Mouse (Mus musculus) telencephalon, adult 2 months (tissue): ENCODE data around the gene Rsf1.

Experiments used
- DNase-seq: peaks from one replicate; pipeline ENCODE4 v3.0.0-alpha.2; 2011; ENCODE audit warnings: low read depth, low spot score

Gene Rsf1

DNA sequence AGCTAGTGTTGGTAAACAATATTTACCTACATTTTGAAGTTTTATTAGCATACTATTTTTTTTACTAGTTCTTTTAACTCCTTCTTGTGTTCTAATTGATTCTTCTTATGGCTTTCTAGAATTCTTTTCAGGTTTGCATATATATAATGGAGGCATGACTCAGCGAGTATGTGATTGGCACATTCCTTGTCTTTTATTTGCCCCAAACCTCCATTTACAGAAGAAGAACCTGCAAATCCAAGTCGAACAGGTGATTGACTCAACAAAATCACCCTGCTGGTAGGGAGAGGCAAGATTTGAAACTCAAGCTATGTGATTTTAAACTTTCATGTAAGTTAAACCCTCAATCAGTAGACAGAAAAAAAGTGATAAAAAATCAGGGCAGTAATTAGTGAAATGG lies 51.6 kb downstream of the Rsf1 start:
- no peak for DNase-seq

DNA sequence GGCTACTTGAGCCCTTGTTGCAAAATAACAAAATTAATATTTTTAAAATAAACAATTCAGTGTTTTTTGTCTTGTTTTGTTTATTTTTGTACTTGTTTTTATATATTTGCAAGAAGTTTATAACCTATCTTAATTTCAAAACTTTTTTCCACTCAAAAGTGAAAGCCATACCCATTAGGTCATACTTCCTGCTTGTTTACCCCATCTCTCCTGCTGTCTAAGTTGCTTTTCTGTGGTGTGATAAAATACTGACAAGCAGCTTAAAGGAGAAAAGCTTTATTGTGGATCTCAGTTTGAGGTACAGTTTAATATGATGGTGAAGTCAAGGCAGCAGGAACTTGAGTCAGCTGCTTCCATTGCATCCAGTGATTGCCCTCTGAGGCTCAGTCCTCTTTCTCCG lies 53.2 kb downstream of the Rsf1 start:
- DNase-seq, result no peak

DNA sequence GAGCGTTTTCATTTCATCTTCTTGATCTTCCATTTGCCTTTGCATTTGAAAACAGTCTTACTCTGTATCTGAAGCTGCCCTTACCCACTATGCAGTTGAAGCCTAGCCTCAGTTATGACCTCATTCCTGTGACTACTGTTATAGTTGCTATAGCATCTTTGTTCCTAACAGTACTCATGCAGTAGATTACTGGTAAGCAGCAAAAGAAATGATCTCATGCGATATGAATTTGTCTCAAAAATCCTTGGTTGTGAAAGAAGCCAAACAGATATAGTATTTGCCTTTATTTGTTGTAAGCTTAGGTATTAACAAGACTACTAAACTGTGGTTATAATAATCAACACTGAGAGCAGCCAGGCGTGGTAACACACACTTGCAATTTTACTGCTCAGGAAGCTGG lies 65.4 kb downstream of the Rsf1 start:
- DNase-seq, result no peak

DNA sequence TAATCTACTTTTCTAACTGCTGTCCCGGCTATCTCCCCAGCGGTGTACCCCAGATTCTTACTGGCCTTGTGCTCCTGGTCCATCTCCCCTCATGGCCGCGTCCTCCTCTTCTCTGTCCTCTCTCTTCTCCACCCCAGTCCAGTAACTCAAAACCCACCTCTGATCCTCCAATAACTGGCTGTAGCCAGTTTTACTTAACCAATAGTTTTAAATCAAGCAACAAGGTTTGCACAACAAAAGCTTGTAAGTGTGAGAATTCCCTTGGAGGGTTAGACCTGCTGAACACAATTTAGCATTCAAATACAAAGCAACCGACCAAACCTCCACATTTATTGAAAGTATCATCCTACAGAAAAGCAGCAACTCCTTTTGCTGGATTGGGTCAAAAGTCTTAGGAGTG lies 68.0 kb downstream of the Rsf1 start:
- DNase-seq, result no peak

DNA sequence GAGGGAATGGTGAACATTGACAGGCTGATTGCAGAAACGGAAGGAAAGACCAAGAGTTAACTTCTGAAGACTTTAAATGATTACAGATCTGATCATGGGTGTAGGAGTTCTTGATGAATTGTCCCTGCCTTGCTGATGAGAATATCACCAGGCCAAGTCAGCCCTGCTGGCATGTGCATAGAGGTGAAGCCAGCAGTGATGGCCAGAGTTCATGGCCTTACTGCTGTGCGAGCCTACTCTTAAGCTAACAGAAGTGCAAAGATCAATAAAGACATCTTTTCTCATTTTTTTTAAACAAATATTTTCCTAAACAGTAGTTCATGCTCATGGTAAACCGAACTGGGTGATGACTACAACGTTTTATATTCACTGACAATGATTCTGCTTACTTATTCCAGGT lies 71.0 kb downstream of the Rsf1 start:
- DNase-seq, result no peak

DNA sequence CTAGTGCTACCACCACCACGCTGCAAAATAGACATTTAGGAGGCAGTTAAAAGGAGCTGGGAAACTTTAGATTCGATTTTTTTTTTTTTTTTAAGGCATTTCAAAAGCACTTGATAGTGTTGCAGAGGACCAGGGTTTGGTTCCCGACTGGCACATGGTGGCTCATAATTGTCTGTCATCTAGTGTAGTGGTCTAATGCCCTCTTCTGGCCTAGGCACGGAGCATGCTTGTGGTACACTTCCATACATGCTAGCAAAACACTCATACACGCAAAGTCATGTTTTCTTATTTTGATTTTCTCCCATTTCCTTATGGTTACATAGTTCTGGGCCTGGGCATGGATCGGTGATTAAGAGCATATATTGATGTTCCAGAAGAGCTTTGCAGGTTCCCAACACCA lies 76.5 kb downstream of the Rsf1 start:
- no peak for DNase-seq

DNA sequence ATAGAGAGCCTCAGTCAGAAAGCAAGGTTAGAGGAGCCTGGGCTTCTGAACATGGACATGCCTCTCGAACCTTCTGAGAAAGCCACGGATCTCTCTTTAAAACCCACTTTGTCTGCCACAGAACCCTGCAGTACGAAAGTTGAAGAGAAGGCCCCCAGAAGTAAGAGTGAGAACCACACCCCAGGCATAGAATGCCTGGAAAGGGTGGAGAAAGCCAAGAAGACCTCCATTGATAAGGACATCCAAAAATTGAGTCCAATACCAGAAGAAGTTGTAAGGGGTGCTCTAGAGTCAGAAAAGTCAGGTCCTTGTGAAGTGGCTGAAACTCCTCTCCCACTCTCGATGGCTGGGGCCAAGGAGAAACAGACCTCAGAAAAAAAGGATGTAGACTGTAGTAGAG lies 81.9 kb downstream of the Rsf1 start:
- no peak for DNase-seq

DNA sequence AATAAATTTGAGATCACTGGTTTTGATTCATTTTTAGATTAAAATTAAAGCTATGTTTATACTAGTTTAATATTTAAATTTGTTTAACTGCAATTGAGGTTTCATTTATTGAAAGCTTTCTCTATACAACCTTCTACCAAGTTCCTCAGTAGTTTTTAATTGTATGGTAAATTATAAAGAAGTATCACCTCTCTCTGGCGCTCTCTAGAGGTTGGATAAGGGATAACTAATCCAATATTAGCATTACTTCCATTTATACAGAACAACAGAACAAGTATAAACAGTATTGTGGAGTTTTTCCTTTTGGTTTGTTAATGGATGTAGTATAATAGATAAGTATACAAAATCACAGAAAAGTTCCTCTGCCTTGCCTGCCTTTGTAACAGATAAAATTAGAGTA lies 99.5 kb downstream of the Rsf1 start:
- DNase-seq, result no peak

DNA sequence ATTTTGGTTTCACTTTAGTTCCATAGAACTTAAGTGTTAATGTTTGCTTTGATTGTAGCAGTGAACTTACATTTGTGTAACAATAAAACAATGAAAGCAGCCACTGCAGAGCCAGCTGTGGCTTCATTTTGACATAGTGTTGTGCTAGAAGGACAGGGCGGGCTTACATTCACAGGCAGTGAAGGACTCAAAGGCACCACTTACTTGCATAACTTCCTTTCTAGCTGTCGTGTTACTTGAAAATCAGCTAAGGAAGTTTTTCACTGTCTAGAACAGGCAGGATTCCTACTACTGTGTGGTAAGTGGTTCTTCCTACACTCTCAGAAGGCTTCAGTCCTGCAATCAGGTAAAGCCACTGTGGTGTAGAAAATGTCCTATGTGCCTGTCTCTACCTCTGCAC lies 108.1 kb downstream of the Rsf1 start:
- DNase-seq, result no peak

DNA sequence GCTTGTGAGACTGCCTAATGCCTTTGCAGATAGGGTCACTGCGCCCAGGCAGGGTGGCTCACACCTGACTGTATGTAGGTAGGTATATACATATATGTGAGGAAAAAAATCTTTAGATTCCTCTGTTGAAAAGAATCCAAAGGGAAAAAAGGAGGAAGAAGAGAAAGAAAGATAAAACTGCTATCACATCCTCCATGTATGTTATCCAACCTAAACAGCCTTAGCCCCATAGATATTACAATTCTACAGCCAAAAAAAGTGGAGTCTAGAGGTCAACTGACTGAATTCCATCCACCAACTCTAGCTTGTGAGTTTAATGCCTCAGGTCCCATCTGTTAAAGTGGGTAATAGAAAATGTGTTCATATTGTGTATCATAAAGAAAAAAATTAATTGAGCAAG lies 115.8 kb downstream of the Rsf1 start:
- no peak for DNase-seq

DNA sequence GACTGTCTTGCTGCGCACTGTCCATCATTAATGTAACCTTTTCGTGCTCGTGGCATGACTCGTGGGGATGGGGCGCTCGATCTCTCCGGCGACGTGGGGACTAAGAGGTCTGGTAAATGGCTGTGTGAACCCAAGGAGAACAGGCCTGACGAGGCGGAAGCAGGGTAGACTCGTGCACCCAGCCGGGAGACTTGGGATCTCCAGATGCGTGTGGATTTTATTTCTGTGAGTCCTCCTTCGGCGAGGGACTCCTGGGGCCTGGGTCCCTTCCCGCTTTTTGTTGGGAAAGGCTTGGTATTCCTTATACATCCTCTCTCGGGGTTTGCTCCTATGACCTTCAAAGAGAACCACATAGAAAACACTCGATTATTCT lies 116.4 kb downstream of the Rsf1 start:
- no peak for DNase-seq

DNA sequence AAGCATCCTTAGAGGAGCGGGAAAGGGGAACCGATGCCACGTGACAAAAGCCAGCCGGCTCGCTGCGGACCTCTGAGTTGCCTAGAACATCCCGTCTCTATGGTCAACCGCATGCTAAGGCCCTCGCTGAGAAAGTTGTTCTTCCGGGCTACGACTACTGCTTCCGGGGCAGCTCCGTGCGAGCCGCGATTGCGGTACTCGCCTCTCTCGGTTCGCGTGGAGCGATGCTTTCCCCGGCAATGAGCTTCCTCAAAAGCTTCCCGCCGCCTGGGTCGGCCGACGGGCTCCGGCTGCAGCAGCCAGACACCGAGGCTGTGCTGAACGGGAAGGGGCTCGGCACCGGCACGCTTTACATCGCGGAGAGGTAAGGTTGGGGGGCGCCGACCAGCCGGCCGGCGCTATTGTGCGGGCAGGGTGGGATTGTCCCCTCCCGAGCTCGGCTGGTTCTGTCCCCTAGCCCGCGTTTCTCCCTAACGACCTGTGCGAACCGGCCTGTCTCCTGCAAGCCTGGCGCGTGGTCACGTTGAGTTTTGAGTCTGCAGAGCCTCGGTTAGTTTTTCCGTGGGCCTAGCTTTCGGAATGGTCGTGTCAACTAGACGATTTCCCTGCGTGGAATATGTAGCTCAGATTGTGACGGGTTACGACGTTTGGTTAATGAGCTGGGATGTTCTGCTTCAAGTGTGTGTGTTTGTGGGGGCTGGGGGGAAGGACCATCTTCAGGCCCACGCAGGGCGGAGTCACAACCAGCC lies 117.0 kb downstream of the Rsf1 start, which contains the start of gene Clns1a:
Gene Clns1a, plus strand, starts transcription at position 129 of the 749 bp plus-strand sequence.
- peak; percentile 94 for DNase-seq

DNA sequence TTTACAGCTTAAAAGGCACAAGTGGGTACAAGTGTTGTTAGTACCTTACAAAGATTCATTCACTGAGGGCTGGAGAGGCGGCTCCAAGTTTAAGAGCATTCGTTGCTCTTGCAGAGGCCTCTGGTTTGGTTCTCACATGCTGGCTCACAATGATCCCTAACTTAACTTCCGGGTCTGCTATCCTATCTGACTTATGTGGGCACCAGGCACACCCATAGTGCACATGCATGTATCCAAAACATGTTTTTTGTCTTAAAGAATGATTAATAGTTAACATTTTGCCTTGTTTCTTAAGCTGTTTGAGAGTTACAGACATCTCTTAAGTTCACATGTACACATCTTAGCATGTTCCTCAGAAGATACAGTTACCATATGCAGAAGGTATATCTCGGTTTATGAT lies 120.5 kb downstream of the Rsf1 start:
- no peak for DNase-seq

DNA sequence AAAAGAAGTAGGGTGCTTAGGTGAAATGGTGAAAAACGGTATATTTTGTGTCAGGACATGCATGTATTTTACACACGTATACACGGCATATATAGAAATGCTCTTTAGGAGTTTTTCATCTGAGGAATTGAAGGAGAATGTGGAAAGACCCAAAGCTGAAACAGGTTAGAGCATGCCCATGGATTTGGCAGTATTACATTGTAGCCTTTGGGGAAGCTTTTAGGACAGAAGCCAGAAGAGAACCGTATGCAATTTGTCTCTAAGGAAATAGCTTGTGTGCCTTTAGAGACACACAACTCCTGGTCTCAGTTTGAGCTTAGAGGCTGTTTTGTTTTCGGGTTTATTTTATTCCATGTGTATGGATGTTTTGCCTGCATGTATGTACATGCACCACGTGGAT lies 121.4 kb downstream of the Rsf1 start:
- DNase-seq, result no peak

DNA sequence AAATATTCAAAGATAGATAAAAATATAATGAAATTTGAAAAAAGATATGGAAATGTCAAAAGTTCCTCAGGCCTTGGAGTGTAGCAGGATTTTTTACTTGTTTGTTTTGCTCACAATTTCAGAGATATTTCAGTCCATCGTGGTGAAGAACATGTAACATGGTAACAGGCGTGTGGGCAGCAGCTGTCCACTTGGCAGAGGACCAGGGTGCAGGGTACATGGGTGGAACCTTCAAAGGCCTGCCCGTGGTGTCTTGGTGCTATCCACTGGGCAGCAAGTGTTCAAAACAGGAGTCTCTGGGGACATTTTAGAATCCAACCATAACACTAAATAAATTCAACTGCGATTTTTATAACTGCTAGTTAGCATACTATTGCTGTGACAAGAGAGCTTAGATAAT lies 127.4 kb downstream of the Rsf1 start:
- DNase-seq, result no peak

DNA sequence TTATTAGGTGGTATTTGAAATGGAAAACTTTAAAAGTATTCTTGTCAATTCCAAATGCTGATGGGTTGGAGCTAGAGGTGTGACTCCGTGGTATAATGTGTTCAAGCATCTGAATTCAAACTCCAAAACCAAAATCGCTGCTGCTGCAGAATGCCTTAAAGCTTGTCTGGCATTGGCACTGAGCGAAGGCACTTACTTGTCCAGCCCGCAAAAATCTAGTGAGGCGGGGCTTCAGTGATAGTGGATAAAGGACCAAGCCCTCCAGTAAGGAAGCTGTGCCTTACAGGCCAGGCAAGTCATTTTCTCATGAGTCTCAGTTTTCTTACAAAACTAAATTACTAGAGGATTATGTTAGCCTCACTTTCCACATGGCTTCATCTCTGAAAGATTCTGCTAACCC lies 128.1 kb downstream of the Rsf1 start:
- DNase-seq, result no peak

DNA sequence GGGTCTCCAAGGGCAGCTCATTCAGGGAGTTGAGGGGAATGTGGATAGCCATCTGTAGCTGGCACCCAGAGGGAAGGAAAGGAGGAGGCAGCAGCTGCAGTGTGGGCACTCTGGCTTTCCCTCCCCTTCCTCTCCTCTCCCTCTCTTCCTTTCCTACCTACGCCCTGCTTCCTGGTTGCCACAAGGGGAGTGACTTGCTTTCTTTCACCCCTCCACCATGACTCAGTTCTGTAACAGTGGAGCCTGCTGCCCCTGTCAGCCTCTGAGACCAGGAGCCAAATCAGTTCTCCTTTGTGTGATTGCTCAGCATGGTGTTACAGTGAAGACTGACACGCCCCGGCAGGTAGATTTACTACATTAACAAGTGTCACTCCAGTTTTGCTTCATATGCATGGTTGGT lies 129.5 kb downstream of the Rsf1 start:
- DNase-seq, result no peak

DNA sequence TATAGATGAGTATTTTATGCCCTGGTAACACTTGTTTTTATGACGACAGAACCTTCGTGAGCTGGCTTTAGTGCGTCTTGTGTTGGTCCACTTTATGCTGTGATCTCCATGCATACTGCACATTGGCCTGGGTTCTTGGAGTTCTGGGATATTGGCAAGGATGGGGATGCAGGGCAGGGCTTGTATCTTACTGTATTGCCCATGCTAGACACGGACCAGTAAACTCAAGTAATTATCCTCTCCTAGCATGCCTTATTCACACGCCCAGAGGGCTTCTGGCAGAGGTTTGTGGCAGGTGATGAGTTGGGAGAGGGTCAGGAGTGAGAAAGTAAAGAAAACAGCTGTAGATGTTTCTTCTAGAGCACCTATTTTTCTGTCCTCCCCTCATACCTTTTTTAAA lies 135.0 kb downstream of the Rsf1 start:
- no peak for DNase-seq

DNA sequence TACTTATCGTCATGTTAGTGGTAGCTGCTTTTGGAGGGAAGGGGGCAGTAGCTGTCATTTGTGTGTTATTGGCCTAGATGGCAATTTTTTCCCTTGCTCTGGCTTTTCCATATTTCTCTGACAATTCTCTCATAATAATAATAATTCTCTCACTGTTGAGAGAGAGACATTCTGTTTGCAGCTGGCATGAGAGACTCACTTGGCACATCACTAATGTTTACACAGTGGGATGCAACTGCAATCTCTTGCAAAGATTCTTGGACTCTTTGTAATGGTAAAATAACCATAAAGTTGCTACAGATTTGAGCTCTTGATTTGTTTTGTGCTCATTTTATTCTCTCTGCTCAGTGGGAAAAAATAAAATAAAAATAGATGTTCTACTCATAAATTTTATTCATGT lies 137.6 kb downstream of the Rsf1 start:
- DNase-seq, result no peak

DNA sequence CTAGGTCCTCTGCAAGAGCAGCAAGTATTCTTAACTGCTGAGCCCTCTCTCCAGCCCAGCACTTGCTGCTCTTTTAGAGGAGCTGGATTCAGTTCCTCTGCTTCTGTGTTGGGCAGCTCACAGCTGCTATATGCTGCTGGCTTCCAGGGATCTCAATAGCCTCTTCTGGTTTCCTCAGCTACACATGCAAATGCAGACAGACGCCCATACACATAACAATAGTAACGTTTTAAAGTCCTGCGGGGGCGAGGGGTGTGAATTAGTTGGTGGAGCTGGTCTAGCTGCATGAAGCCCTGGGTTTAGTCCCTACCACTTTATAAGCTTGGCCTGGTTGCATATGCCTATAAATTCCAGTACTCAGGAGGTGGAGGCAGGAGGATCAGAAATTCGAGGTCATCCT lies 139.4 kb downstream of the Rsf1 start:
- DNase-seq, result peak; percentile 67

DNA sequence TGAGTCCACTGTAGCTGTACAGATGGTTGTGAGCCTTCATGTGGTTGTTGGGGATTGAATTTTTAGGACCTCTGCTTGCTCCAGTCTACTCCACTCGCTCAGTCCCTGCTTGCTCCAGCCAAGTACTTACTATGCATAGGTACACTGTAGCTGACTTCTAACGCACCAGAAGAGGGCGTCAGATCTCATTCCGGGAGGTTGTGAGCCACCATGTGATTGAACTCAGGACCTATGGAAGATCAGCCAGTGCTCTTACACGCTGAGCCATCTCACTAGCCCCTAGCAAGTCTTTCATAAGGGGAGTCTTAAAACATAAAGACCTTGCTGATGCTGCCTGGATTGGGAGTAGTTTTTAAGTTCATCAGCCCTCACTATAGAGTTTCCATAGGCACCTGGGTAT lies 140.4 kb downstream of the Rsf1 start:
- DNase-seq, result no peak

DNA sequence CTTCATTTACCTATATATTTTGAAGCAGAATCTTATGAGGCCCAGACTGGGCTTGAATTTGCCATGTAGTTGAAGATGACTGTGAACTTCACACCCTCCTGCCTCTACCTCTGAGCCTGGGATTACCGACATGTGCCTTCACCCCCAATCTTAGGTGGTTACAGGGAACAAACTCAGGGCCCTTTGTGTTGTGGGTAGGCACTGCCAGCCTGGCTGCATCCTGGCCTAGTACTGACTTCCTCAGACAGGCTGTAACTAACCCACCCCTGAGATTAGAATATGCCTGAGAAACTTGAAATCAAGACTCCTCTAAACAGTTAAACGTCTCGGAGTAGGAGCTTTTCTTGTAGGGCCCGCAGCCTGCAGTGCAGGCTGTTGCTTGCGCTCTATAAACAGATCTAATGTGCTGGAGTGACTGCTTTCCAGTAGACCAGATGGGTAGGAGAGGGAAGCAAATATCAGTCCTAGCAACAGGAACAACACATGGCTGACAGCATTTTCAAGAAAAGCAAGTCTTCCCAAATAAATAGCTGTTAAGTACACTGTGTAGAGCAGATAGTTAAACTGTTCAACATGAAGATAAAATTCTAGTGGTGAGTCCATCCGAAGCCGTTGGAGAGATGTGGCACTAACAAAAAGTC lies 142.7 kb downstream of the Rsf1 start:
- DNase-seq, result peak; percentile 60

DNA sequence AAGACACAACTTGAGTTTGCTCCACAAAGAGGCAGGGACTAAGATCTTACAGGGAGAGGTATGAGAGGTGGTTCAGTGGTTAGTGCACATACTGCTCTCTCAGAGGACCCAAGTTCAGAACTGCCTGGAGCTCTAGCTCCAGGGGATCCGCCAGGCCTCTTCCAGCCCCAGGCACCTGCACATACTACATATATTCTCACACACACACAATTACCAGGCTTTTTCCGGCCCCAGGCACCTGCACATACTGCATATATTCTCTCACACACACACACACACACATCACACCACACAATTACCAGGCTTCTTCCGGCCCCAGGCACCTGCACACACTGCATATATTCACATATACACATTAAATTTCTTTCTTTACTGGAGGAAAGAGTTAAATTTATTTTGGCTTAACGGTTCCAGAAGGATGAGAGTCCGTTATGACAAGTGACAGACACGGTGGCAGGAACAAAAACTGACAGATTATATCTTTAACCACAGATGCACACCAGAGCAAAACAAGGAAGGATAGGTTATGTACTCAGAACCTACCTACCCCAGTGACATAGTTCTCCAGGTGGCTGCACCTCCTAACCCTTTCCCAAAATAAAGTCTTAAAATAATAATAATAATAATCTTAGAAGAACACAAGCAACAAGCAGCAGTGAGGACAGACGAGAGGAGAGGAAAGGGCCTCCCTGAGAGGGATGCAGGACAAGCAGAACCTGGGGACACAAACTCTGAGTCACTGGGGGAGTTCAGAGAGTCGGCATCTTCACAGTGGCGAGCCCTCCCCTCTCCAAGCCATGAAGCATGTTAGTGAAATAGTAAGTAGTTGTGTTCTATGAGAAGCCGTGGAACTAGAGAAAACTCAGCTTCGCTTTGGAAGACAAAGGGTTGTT lies 144.2 kb downstream of the Rsf1 start:
- DNase-seq, result no peak
